Mouse (Mus musculus) testis, adult 2 months (tissue): Measurements from ENCODE around the gene Trim63.

Experiments used
- CTCF ChIP-seq: fragments of 200-500 bp; IDR thresholded peaks from 2 replicates; pipeline ENCODE4 v1.5.1; 2012; ENCODE audit warnings: low read depth, mild to moderate bottlenecking, inconsistent platforms, low read length, moderate library complexity; ENCODE audit not compliant: control insufficient read depth, insufficient read depth, insufficient replicate concordance
- POLR2A ChIP-seq: fragments of 200-500 bp; IDR thresholded peaks from 2 replicates; pipeline ENCODE4 v1.6.1; 2012; ENCODE audit warnings: low read depth, mild to moderate bottlenecking, inconsistent platforms, low read length, moderate library complexity; ENCODE audit not compliant: control insufficient read depth

DNA sequence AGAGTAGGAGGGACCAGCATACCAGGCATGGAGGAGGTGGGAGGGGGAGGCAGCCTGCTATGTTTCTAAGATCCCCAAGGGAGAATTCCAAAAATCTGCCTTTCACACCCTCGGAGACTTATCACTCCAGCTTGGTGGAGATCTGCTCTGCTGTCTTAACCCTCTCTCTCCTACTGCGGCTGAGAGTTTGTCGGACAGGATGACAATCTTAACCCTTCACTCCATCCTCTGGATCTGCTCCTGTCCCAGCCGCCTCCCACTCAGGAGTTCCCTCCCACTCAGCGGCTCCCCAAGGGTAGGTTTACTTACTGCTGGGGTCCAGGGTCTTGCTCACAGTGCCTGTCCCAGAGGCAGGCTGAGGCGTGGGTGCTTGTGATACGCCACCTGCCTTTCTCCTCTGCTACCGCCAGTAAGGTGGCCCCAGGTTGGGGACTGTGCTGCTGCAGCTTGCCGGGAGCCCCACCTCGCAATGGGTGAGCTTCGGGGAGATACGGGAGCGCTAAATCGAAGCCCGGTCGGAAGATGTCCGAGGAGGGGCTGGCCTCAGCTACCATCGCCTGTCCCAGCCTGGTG is 55.8 kb downstream of the Trim63 start:
- TF ChIP-seq CTCF (no peak), POLR2A (no peak)
